33 mouse cellular contexts compared by ENCODE assay signal in genomic region chr11:110257061-110257460, GRCm38 (mm10). TPM values are rescaled to one million over a fixed set of nuclear protein-coding genes. Genes with fewer than 3 reads are reported as not detected.
"Had no signal": no experiment of that assay in that cellular context is flagged by ENCODE, and none has a peak within 500 bp of the region (broad histone marks: within the 10 kb centered on the region; RNA-seq: fewer than 3 reads in every experiment).

No protein-coding gene starts in this region.

- H3K27ac ChIP-seq: heart, embryonic 10.5 days; heart, embryonic 13.5 days; heart, embryonic 15.5 days; hindbrain, embryonic 10.5 days; hindbrain, embryonic 12.5 days; hindbrain, embryonic 13.5 days; hindbrain, embryonic 14.5 days; hindbrain, embryonic 15.5 days; hindbrain, postnatal 0 days; intestine, embryonic 15.5 days; kidney, embryonic 15.5 days; kidney, postnatal 0 days; layer of hippocampus, adult 2 months had no signal

- H3K27me3 ChIP-seq: heart, embryonic 12.5 days; heart, embryonic 13.5 days; heart, embryonic 15.5 days; hindbrain, embryonic 12.5 days; hindbrain, embryonic 13.5 days; hindbrain, embryonic 15.5 days; intestine, embryonic 15.5 days; kidney, embryonic 15.5 days had no signal

- H3K4me1 ChIP-seq: heart, embryonic 10.5 days; heart, embryonic 12.5 days; heart, embryonic 13.5 days; heart, embryonic 15.5 days; hindbrain, embryonic 10.5 days; hindbrain, embryonic 12.5 days; hindbrain, embryonic 13.5 days; hindbrain, embryonic 15.5 days; intestine, embryonic 15.5 days; kidney, embryonic 15.5 days had no signal

- H3K36me3 ChIP-seq: heart, embryonic 10.5 days; heart, embryonic 12.5 days; heart, embryonic 13.5 days; heart, embryonic 15.5 days; hindbrain, embryonic 10.5 days; hindbrain, embryonic 12.5 days; hindbrain, embryonic 13.5 days; hindbrain, embryonic 15.5 days; intestine, embryonic 15.5 days; kidney, embryonic 15.5 days had no signal

- H3K9ac ChIP-seq: heart, embryonic 12.5 days; heart, embryonic 13.5 days; heart, embryonic 15.5 days; hindbrain, embryonic 12.5 days; hindbrain, embryonic 13.5 days; hindbrain, embryonic 14.5 days; hindbrain, embryonic 15.5 days; intestine, embryonic 15.5 days; kidney, embryonic 15.5 days had no signal

- DNase-seq: heart, postnatal 10 days; heart, postnatal 14 days; heart, postnatal 36 days; heart, postnatal 4 days; kidney, adult 11 months; kidney, adult 18-20 months; kidney, adult 2 months; kidney, adult 8-10 months; kidney, adult 9 months; kidney, postnatal 10 days; kidney, postnatal 14 days; kidney, postnatal 25 days; kidney, postnatal 36 days; kidney, postnatal 4 days; layer of hippocampus, adult 9-11 months; layer of hippocampus, postnatal 36 days had no signal

- H3K4me3 ChIP-seq: heart, embryonic 10.5 days; heart, embryonic 12.5 days; heart, embryonic 13.5 days; heart, embryonic 15.5 days; hindbrain, embryonic 10.5 days; hindbrain, embryonic 12.5 days; hindbrain, embryonic 13.5 days; hindbrain, embryonic 15.5 days; intestine, embryonic 15.5 days; kidney, embryonic 15.5 days; layer of hippocampus, adult 2 months had no signal

RNA-seq across cellular contexts. Expression of gene Abca6, which starts 5.5 kb away (rescaled TPM):
- total RNA-seq: hematopoietic stem cell, adult 5-6 weeks had no signal
- polyA plus RNA-seq: inflammation-experienced regulatory T-cells, adult 6 months; kidney, embryonic 14.5 days had no signal
